ENCODE assay signal across 14 mouse cellular contexts in genomic region chr1:103767315-103767714, GRCm38 (mm10).
"Had no signal": no experiment of that assay in that cellular context is flagged by ENCODE, and none has a peak within 500 bp of the region (broad histone marks: within the 10 kb centered on the region; RNA-seq: fewer than 3 reads in every experiment).

No protein-coding gene starts in this region.

- DNase-seq: kidney, adult 2 months; kidney, postnatal 14 days; lung, adult 2 months; lung, postnatal 36 days; thymus, postnatal 14 days had no signal

- H3K27ac ChIP-seq: kidney, embryonic 15.5 days; left cerebral cortex, adult 2 months; limb, embryonic 10.5 days; liver, embryonic 15.5 days; midbrain, embryonic 13.5 days; neural tube, embryonic 12.5 days had no signal

- ATAC-seq: intestine, embryonic 16.5 days; lung, postnatal 0 days; midbrain, embryonic 13.5 days had no signal

- H3K9ac ChIP-seq: kidney, embryonic 15.5 days; liver, embryonic 15.5 days; midbrain, embryonic 13.5 days; neural tube, embryonic 12.5 days had no signal

- H3K36me3 ChIP-seq: kidney, embryonic 15.5 days; limb, embryonic 10.5 days; liver, embryonic 15.5 days; midbrain, embryonic 13.5 days; neural tube, embryonic 12.5 days had no signal

- H3K4me2 ChIP-seq: kidney, embryonic 15.5 days; liver, embryonic 11.5 days; liver, embryonic 15.5 days; midbrain, embryonic 13.5 days; neural tube, embryonic 12.5 days had no signal

- H3K4me1 ChIP-seq: kidney, embryonic 15.5 days; limb, embryonic 10.5 days; liver, embryonic 15.5 days; midbrain, embryonic 13.5 days; neural tube, embryonic 12.5 days had no signal

- H3K4me3 ChIP-seq: kidney, embryonic 15.5 days; left cerebral cortex, adult 2 months; limb, embryonic 10.5 days; liver, embryonic 15.5 days; midbrain, embryonic 13.5 days; neural tube, embryonic 12.5 days had no signal

- H3K9me3 ChIP-seq: kidney, embryonic 15.5 days; limb, embryonic 10.5 days; liver, embryonic 15.5 days; midbrain, embryonic 13.5 days; neural tube, embryonic 12.5 days had no signal

- H3K27me3 ChIP-seq: kidney, embryonic 15.5 days; liver, embryonic 15.5 days; midbrain, embryonic 13.5 days; neural tube, embryonic 12.5 days had no signal
